Mouse (Mus musculus) T-cell, adult 66 days (primary cell): Measurements from ENCODE around the gene Tank. TPM values are rescaled to one million over a fixed set of nuclear protein-coding genes. Genes with fewer than 3 reads are reported as not detected.

Experiments
- total RNA-seq, 2 experiments: library from RNA; stranded (reverse); gene quantifications; 3 replicates in 1 of 2; 4 replicates in 1 of 2; pipeline ENCODE4 v1.2.4; 2023

Gene Tank
- 10 to 100 TPM; 55.2 to 68.5 TPM for total RNA-seq

GRCm38 (mm10) chr2:61578433-61578832, at the start of gene Tank:
TSS of gene Tank (plus strand) at chr2:61578585.

Other genes with a start within 250 kb of the Tank start
- 10 to 100 TPM; 79.2 to 80.7 TPM for gene Psmd14, start 133.1 kb downstream of the Tank start, total RNA-seq
- 1 to 10 TPM; 3.0 to 5.5 TPM for gene Tbr1, start 224.3 kb downstream of the Tank start, total RNA-seq